Mouse (Mus musculus) ES-E14 (cell line): ENCODE data around the gene Itfg2.

ENCODE experiments used
- CHD2 ChIP-seq: IDR thresholded peaks from 2 replicates; pipeline ENCODE4 v1.6.1; 2014; ENCODE audit warnings: mild to moderate bottlenecking, low read depth, low read length, inconsistent platforms
- HCFC1 ChIP-seq: IDR thresholded peaks from 2 replicates; pipeline ENCODE4 v1.6.1; 2012; ENCODE audit warnings: low read length, inconsistent platforms, borderline replicate concordance; ENCODE audit not compliant: insufficient read depth
- MAFK ChIP-seq: IDR thresholded peaks from 2 replicates; pipeline ENCODE4 v1.6.1; 2014; ENCODE audit warnings: mild to moderate bottlenecking, low read depth, low read length, inconsistent platforms; ENCODE audit not compliant: insufficient read depth
- ZC3H11A ChIP-seq: IDR thresholded peaks from 2 replicates; pipeline ENCODE4 v1.6.1; 2012; ENCODE audit warnings: low read depth, mild to moderate bottlenecking, inconsistent platforms, low read length, borderline replicate concordance
- ZNF384 ChIP-seq: IDR thresholded peaks from 2 replicates; pipeline ENCODE4 v1.6.1; 2012; ENCODE audit warnings: low read depth, low read length, inconsistent platforms

GRCm38 (mm10) chr6:128370040-128370439 is 54.7 kb downstream of the Itfg2 start:
- TF ChIP-seq MAFK (no peak), CHD2 (no peak), ZC3H11A (no peak), ZNF384 (no peak), HCFC1 (no peak)
